Mouse (Mus musculus) spleen, postnatal 10 days (tissue): ENCODE measurements around the gene Cacng7.

ENCODE experiments used
- DNase-seq, 2 experiments: peaks; one replicate each; pipeline ENCODE4 v3.0.0; 2021 to 2022; ENCODE audit warnings: low spot score in 2 of 2

Cacng7 gene

GRCm38 (mm10) chr7:3302556-3303275 is 30.0 kb upstream of the Cacng7 start:
- no peak for DNase-seq

- peak in 1 of 2 experiments; percentile 62 for DNase-seq
Observed at GRCm38 (mm10) chr7:3303276-3303781, 29.4 kb upstream of the Cacng7 start.

- DNase-seq = no peak
Observed at GRCm38 (mm10) chr7:3303789-3304188, 29.0 kb upstream of the Cacng7 start.

- DNase-seq = peak in 1 of 2 experiments; percentile 73
Observed at GRCm38 (mm10) chr7:3304298-3304697, 28.5 kb upstream of the Cacng7 start.

GRCm38 (mm10) chr7:3306400-3306799 is 26.4 kb upstream of the Cacng7 start:
- no peak for DNase-seq

- DNase-seq = no peak
Observed at GRCm38 (mm10) chr7:3308646-3309045, 24.1 kb upstream of the Cacng7 start.

GRCm38 (mm10) chr7:3310233-3310632 is 22.5 kb upstream of the Cacng7 start:
- no peak for DNase-seq

GRCm38 (mm10) chr7:3313571-3313970 is 19.2 kb upstream of the Cacng7 start:
- DNase-seq = no peak

- no peak for DNase-seq
Observed at GRCm38 (mm10) chr7:3314121-3314520, 18.6 kb upstream of the Cacng7 start.

- no peak for DNase-seq
Observed at GRCm38 (mm10) chr7:3317704-3318103, 15.1 kb upstream of the Cacng7 start.

- no peak for DNase-seq
Observed at GRCm38 (mm10) chr7:3320856-3321255, 11.9 kb upstream of the Cacng7 start.

GRCm38 (mm10) chr7:3323826-3324225 is 8.9 kb upstream of the Cacng7 start:
- no peak for DNase-seq

GRCm38 (mm10) chr7:3327961-3328360 is 4.8 kb upstream of the Cacng7 start:
- no peak for DNase-seq

- peak; percentile 56 to 78 for DNase-seq
Observed at GRCm38 (mm10) chr7:3329776-3330546, 2.8 kb upstream of the Cacng7 start.

- no peak for DNase-seq
Observed at GRCm38 (mm10) chr7:3331171-3331570, 1.6 kb upstream of the Cacng7 start.

GRCm38 (mm10) chr7:3331581-3332223 is 1.1 kb upstream of the Cacng7 start:
- DNase-seq = no peak

GRCm38 (mm10) chr7:3332224-3332615 is 535 bp upstream of the Cacng7 start:
- DNase-seq = no peak

- DNase-seq = no peak
Observed at GRCm38 (mm10) chr7:3333542-3333941, 787 bp downstream of the Cacng7 start.

- no peak for DNase-seq
Observed at GRCm38 (mm10) chr7:3336412-3336811, 3.7 kb downstream of the Cacng7 start.

- no peak for DNase-seq
Observed at GRCm38 (mm10) chr7:3338286-3338935, 5.7 kb downstream of the Cacng7 start.

- DNase-seq = no peak
Observed at GRCm38 (mm10) chr7:3339010-3339409, 6.3 kb downstream of the Cacng7 start.

- no peak for DNase-seq
Observed at GRCm38 (mm10) chr7:3343861-3344260, 11.1 kb downstream of the Cacng7 start.
